Mouse (Mus musculus): ENCODE data around the gene Sspo.

- no peak for TF ChIP-seq CTCF (conservative IDR thresholded peaks at IDR 0.05 in 1 of 2, IDR thresholded peaks at IDR 0.05 in 1 of 2; ENCODE audit: low read depth in 2 of 2, low read length in 2 of 2)
- TF ChIP-seq SMC3 (IDR thresholded peaks at IDR 0.05; ENCODE audit: low read depth, low read length), result no peak
- no peak for TF ChIP-seq POLR2A (IDR thresholded peaks at IDR 0.05; ENCODE audit: low read depth, low read length)
- no peak for TF ChIP-seq SIN3A (IDR thresholded peaks at IDR 0.05; ENCODE audit: low read length)
- TF ChIP-seq ZC3H11A (IDR thresholded peaks at IDR 0.05; ENCODE audit: low read depth, low read length), result no peak
- no peak for TF ChIP-seq HCFC1 (IDR thresholded peaks at IDR 0.05; ENCODE audit: low read depth, low read length)
- TF ChIP-seq JUND (conservative IDR thresholded peaks at IDR 0.05; ENCODE audit: low read depth, low read length), result no peak
- no peak for TF ChIP-seq ELF1 (IDR thresholded peaks at IDR 0.05; ENCODE audit: low read depth, low read length)
Observed at GRCm38 (mm10) chr6:48446896-48447295, 1.1 kb upstream of the Sspo start.

Data from CH12.LX (cell line).